Mouse (Mus musculus): ENCODE measurements at regions not wholly inside any gene's neighbourhood (a gene's known extent, or its start where the extent isn't known, plus 50 kb on each side); places are given as distances from the start of the nearest gene placed in this dataset.

DNA sequence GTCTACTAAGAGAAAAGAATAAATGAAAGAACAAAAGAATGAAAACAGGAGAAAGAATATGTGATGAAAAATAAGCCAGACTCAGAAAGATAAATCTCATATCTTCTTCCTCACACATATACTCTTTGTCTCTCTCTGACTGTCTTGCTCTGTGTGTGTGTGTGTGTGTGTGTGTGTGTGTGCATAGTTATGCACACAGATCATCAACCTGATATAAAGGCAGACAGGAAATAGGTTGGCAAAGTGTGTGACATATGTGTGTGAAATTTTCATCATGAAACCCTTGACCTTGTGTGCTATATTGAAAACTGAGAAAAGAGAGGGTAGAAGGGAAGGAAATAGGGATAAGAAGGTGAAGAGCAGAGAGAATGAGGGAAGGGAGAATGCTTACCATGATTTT is 195.5 kb upstream of the Nrp1 start:
- Histone ChIP-seq H3K9me3 (ENCODE audit: low read length) (no peaks in the 10 kb centered on the region), H3K4me2 (ENCODE audit: low read depth) (no peak overlapping the region), H3K4me1 (ENCODE audit: insufficient read depth) (no peaks in the 10 kb centered on the region), H3K9ac (no peak overlapping the region), H3K27me3 (ENCODE audit: insufficient read depth, low read length) (no peaks in the 10 kb centered on the region), H3K27ac (ENCODE audit: low read depth, low read length) (no peak overlapping the region), H3K36me3 (ENCODE audit: insufficient read depth) (no peaks in the 10 kb centered on the region), H3K4me3 (ENCODE audit: low read depth, low read length) (no peak overlapping the region)
- ATAC-seq (no peak), DNase-seq (no peak)
- TF ChIP-seq CTCF (IDR thresholded peaks at IDR 0.05; ENCODE audit: low read depth), result no peak

DNA sequence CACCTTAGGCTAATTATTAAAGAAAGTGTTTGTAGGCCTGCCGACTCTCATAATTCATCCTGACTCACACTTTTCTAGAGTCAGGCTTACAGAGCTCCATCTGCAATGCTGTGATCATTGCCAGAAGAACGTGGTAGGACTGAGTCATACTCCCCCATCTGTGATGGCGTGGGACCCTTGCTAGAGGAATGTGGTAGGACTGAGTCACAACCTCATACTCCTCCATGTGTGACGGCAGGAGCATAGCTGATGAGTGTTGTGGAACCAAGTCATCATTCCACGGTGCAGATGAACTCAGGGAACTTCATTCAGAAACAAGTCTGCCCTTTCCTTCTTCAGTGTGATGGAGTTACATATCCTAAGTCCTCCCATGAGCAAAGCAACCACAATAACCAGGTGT is 193.4 kb upstream of the Nrp1 start:
- no peaks in the 10 kb centered on the region for H3K9me3 ChIP-seq (ENCODE audit: low read length)
- H3K9ac ChIP-seq, result no peak overlapping the region
- H3K4me2 ChIP-seq (ENCODE audit: low read depth), result no peak overlapping the region
- 87% methylated on average over 5 of the region's 5 CpGs for WGBS
- no peak overlapping the region for H3K4me3 ChIP-seq (ENCODE audit: low read depth, low read length)
- no peak overlapping the region for H3K27ac ChIP-seq (ENCODE audit: low read depth, low read length)
- ATAC-seq (no peak; the same call in 1 of the 2 replicates), DNase-seq (no peak)
- no peak for TF ChIP-seq CTCF (IDR thresholded peaks at IDR 0.05; ENCODE audit: low read depth)
- H3K4me1 ChIP-seq (ENCODE audit: insufficient read depth), result no peaks in the 10 kb centered on the region
- H3K27me3 ChIP-seq (ENCODE audit: insufficient read depth, low read length), result no peaks in the 10 kb centered on the region
- no peaks in the 10 kb centered on the region for H3K36me3 ChIP-seq (ENCODE audit: insufficient read depth)

DNA sequence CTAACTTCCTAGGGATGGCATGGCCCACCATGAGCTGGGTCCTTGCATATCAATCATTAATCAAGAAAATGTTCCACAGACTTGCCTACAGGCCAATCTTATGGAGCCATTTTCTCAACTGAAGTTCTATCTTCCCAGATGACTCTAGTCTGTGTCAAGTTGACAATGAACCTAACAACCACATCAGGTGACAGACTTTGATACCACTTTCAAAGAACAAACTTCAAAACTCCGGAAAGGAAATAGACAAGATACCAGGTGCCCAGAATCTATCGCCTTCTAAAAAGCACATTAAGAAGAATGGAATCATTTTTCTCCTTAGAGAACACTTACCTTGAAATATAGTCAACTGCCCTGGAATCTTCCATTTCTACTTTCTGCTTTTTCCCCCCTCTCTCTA is 192.8 kb upstream of the Nrp1 start:
- Histone ChIP-seq H3K36me3 (ENCODE audit: insufficient read depth) (no peaks in the 10 kb centered on the region), H3K27me3 (ENCODE audit: insufficient read depth, low read length) (no peaks in the 10 kb centered on the region), H3K9me3 (ENCODE audit: low read length) (no peaks in the 10 kb centered on the region), H3K4me2 (ENCODE audit: low read depth) (no peak overlapping the region), H3K27ac (ENCODE audit: low read depth, low read length) (no peak overlapping the region), H3K4me3 (ENCODE audit: low read depth, low read length) (no peak overlapping the region), H3K9ac (no peak overlapping the region), H3K4me1 (ENCODE audit: insufficient read depth) (no peaks in the 10 kb centered on the region)
- ATAC-seq (no peak), DNase-seq (no peak)
- TF ChIP-seq CTCF (IDR thresholded peaks at IDR 0.05; ENCODE audit: low read depth), result no peak
- 95% methylated on average over 2 of the region's 2 CpGs for WGBS

DNA sequence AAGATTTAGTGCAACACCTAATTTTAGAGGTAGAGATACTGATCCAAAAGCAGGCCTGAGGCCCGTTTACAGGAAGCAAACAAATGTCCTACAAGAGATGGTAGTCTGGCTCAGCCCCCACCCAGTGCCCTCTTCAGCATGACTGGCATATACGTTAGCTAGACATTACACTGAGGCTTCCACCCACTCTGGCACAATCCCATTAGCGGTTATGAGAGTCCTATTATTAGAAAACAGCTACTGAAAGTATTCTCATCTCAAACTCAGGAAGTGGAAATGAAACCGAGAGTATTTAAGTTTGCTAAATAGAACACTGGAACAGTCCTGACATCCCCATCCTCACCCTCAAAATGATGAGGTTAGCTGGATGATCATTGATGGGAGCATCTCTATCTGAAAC is 192.3 kb upstream of the Nrp1 start:
- H3K4me1 ChIP-seq (ENCODE audit: insufficient read depth), result no peaks in the 10 kb centered on the region
- H3K27ac ChIP-seq (ENCODE audit: low read depth, low read length), result no peak overlapping the region
- no peaks in the 10 kb centered on the region for H3K36me3 ChIP-seq (ENCODE audit: insufficient read depth)
- no peaks in the 10 kb centered on the region for H3K27me3 ChIP-seq (ENCODE audit: insufficient read depth, low read length)
- H3K4me2 ChIP-seq (ENCODE audit: low read depth), result no peak overlapping the region
- no peak overlapping the region for H3K4me3 ChIP-seq (ENCODE audit: low read depth, low read length)
- H3K9me3 ChIP-seq (ENCODE audit: low read length), result no peaks in the 10 kb centered on the region
- TF ChIP-seq CTCF (IDR thresholded peaks at IDR 0.05; ENCODE audit: low read depth), result no peak
- no peak for ATAC-seq
- WGBS, result 83% methylated on average over 4 of the region's 4 CpGs
- no peak overlapping the region for H3K9ac ChIP-seq
- DNase-seq, result no peak

DNA sequence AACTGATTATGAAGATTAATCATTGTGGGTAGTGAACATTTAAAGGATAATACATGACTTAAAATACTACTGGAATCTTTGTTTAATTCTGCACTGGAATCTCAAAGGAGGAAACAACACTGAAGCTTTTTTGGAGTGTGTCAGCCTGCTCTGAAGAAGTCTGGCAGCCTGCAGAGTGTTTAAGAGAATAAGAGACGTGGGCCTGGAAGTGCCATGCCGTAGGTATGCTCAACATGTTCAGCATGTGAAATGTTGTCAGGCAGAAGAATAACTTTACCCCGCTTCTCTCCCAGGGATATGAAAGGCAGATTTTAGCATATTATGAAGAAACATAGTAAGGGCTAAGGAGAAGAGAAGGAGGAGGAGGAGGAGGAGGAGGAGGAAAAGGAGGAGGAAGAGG is 189.6 kb upstream of the Nrp1 start:
- H3K36me3 ChIP-seq (ENCODE audit: insufficient read depth), result no peaks in the 10 kb centered on the region
- no peak overlapping the region for H3K27ac ChIP-seq (ENCODE audit: low read depth, low read length)
- ATAC-seq, result no peak
- no peaks in the 10 kb centered on the region for H3K9me3 ChIP-seq (ENCODE audit: low read length)
- DNase-seq, result no peak
- no peak overlapping the region for H3K4me3 ChIP-seq (ENCODE audit: low read depth, low read length)
- no peak overlapping the region for H3K9ac ChIP-seq
- H3K4me1 ChIP-seq (ENCODE audit: insufficient read depth), result no peaks in the 10 kb centered on the region
- no peak overlapping the region for H3K4me2 ChIP-seq (ENCODE audit: low read depth)
- TF ChIP-seq CTCF (IDR thresholded peaks at IDR 0.05; ENCODE audit: low read depth), result no peak
- WGBS, result 48% methylated on average over 3 of the region's 3 CpGs
- no peaks in the 10 kb centered on the region for H3K27me3 ChIP-seq (ENCODE audit: insufficient read depth, low read length)

DNA sequence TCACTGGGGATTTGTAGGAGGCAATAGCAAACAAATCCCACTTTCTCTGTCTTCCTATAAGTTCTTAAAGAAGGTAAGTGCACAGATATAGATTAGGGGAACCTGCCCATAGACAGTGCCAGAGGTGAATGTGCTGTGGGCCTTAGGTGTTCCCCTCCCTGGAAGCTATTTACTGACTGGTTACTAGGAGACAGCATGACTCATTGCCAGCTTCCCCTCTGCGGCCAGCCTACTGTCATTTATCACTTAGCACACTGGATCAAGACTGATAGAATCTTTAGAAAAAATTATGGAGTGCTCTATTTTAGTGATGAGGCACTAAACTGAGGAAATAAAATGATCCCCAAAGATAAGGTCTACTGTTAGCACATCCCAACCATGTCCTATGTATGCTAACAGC is 187.3 kb upstream of the Nrp1 start:
- no peak for TF ChIP-seq CTCF (IDR thresholded peaks at IDR 0.05; ENCODE audit: low read depth)
- no peak for DNase-seq
- 48% methylated on average over 1 of the region's 1 CpGs for WGBS
- Histone ChIP-seq H3K27me3 (ENCODE audit: insufficient read depth, low read length) (no peaks in the 10 kb centered on the region), H3K9ac (no peak overlapping the region), H3K4me3 (ENCODE audit: low read depth, low read length) (no peak overlapping the region), H3K27ac (ENCODE audit: low read depth, low read length) (no peak overlapping the region), H3K9me3 (ENCODE audit: low read length) (no peaks in the 10 kb centered on the region), H3K4me2 (ENCODE audit: low read depth) (no peak overlapping the region), H3K4me1 (ENCODE audit: insufficient read depth) (no peaks in the 10 kb centered on the region), H3K36me3 (ENCODE audit: insufficient read depth) (no peaks in the 10 kb centered on the region)
- ATAC-seq, result no peak

DNA sequence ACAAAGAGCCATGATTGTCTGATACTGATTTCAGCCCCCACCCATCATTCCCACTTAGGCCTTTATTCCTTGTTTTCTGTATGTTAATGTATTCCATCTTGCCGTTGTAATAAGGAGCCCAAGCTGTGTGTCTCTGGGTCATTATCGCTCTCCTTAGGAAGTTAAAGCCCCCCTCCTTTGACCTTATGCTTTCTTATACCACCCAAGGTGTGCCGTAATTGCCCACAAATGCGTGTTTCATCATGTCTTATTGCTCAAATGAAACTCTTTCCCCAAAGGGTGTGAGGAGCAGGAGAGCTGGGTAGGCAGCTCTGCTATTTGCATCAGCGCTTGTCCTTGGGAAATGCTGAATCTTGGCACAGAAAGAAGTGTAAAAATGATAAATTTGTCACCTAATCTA is 178.2 kb upstream of the Nrp1 start:
- no peak for ATAC-seq
- DNase-seq, result no peak
- no peaks in the 10 kb centered on the region for H3K9me3 ChIP-seq (ENCODE audit: low read length)
- H3K4me3 ChIP-seq (ENCODE audit: low read depth, low read length), result no peak overlapping the region
- H3K9ac ChIP-seq, result no peak overlapping the region
- H3K4me1 ChIP-seq (ENCODE audit: insufficient read depth), result no peaks in the 10 kb centered on the region
- no peak for TF ChIP-seq CTCF (IDR thresholded peaks at IDR 0.05; ENCODE audit: low read depth)
- WGBS, result 54% methylated on average over 5 of the region's 5 CpGs
- no peaks in the 10 kb centered on the region for H3K36me3 ChIP-seq (ENCODE audit: insufficient read depth)
- H3K27me3 ChIP-seq (ENCODE audit: insufficient read depth, low read length), result no peaks in the 10 kb centered on the region
- H3K27ac ChIP-seq (ENCODE audit: low read depth, low read length), result no peak overlapping the region
- no peak overlapping the region for H3K4me2 ChIP-seq (ENCODE audit: low read depth)

DNA sequence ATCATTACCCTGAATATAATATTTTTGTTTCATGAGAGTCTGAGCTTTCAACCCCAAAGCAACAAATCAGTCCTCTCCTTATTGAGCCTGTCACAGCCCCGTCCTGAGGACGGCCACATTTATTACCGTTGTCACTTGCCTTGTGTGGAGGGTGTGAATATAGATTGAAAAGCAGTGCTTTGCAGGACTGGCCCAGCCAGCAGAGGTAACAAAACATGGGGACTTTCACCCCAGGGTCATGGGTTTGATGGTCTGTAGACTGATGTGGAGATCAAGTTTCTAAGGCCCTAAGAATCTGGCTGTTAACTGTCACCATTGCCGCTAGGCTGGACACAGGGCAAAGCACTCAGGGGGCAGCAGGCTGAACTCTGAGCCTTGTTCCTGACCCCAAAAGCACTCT is 175.3 kb upstream of the Nrp1 start:
- H3K27ac ChIP-seq (ENCODE audit: low read depth, low read length), result no peak overlapping the region
- no peak for TF ChIP-seq CTCF (IDR thresholded peaks at IDR 0.05; ENCODE audit: low read depth)
- no peaks in the 10 kb centered on the region for H3K27me3 ChIP-seq (ENCODE audit: insufficient read depth, low read length)
- no peak overlapping the region for H3K4me2 ChIP-seq (ENCODE audit: low read depth)
- no peaks in the 10 kb centered on the region for H3K9me3 ChIP-seq (ENCODE audit: low read length)
- no peaks in the 10 kb centered on the region for H3K36me3 ChIP-seq (ENCODE audit: insufficient read depth)
- DNase-seq (no peak), ATAC-seq (no peak)
- 90% methylated on average over 4 of the region's 4 CpGs for WGBS
- no peaks in the 10 kb centered on the region for H3K4me1 ChIP-seq (ENCODE audit: insufficient read depth)
- H3K9ac ChIP-seq, result no peak overlapping the region
- H3K4me3 ChIP-seq (ENCODE audit: low read depth, low read length), result no peak overlapping the region
